Mouse (Mus musculus) inflammation-experienced regulatory T-cells, adult 6 months (primary cell): ENCODE measurements around the gene Map7. TPM values are rescaled to one million over a fixed set of nuclear protein-coding genes. Genes with fewer than 3 reads are reported as not detected.

Source experiments
- ATAC-seq: one replicate; pipeline ENCODE4 v1.8.0; 2017
- polyA plus RNA-seq, 3 experiments: library from polyadenylated mRNA; unstranded; fragments of 100-300 nt; shearing (Covaris generic); gene quantifications; one replicate each; pipeline ENCODE4 v1.2.1; 2017

Gene Map7
- polyA plus RNA-seq, 3 experiments from 2014 or later = 2.0 to 6.1 (median 5.4) TPM

GRCm38 (mm10) chr10:20186800-20187273, 38.6 kb downstream of the Map7 start:
- ATAC-seq = no peak

- no peak for ATAC-seq
These were observed 42.0 kb downstream of the Map7 start for GRCm38 (mm10) chr10:20190139-20190747.

- ATAC-seq = no peak
These were observed 46.7 kb downstream of the Map7 start for GRCm38 (mm10) chr10:20194847-20195540.

- ATAC-seq = no peak
These were observed 48.8 kb downstream of the Map7 start for GRCm38 (mm10) chr10:20197039-20197438.

GRCm38 (mm10) chr10:20198968-20199737, 50.9 kb downstream of the Map7 start:
- ATAC-seq = no peak

GRCm38 (mm10) chr10:20201236-20201635, 53.0 kb downstream of the Map7 start:
- ATAC-seq = no peak

- no peak for ATAC-seq
These were observed 53.9 kb downstream of the Map7 start for GRCm38 (mm10) chr10:20202171-20202570.

- ATAC-seq = no peak
These were observed 54.5 kb downstream of the Map7 start for GRCm38 (mm10) chr10:20202818-20203217.

GRCm38 (mm10) chr10:20203502-20203901, 55.2 kb downstream of the Map7 start:
- no peak for ATAC-seq

- peak; percentile 71 for ATAC-seq
These were observed 56.6 kb downstream of the Map7 start for GRCm38 (mm10) chr10:20204696-20205431.

- ATAC-seq = no peak
These were observed 58.7 kb downstream of the Map7 start for GRCm38 (mm10) chr10:20206966-20207365.

GRCm38 (mm10) chr10:20209609-20210341, 61.5 kb downstream of the Map7 start:
- no peak for ATAC-seq

GRCm38 (mm10) chr10:20214418-20214817, 66.1 kb downstream of the Map7 start:
- no peak for ATAC-seq

GRCm38 (mm10) chr10:20216982-20217381, 68.7 kb downstream of the Map7 start:
- ATAC-seq = no peak

GRCm38 (mm10) chr10:20218866-20219265, 70.6 kb downstream of the Map7 start:
- ATAC-seq = no peak

GRCm38 (mm10) chr10:20219538-20219937, 71.3 kb downstream of the Map7 start:
- ATAC-seq = peak; percentile 48

GRCm38 (mm10) chr10:20220443-20221071, 72.3 kb downstream of the Map7 start:
- no peak for ATAC-seq

- no peak for ATAC-seq
These were observed 73.7 kb downstream of the Map7 start for GRCm38 (mm10) chr10:20222011-20222410.

GRCm38 (mm10) chr10:20226728-20227127, 78.5 kb downstream of the Map7 start:
- no peak for ATAC-seq

GRCm38 (mm10) chr10:20230026-20230425, 81.8 kb downstream of the Map7 start:
- no peak for ATAC-seq

GRCm38 (mm10) chr10:20233451-20233850, 85.2 kb downstream of the Map7 start:
- no peak for ATAC-seq

- no peak for ATAC-seq
These were observed 86.2 kb downstream of the Map7 start for GRCm38 (mm10) chr10:20234466-20234865.
